Mouse (Mus musculus) gastrocnemius, postnatal 36 days (tissue): Measurements from ENCODE around the gene Marveld3. TPM values are rescaled to one million over a fixed set of nuclear protein-coding genes. Genes with fewer than 3 reads are reported as not detected.
A peak's percentile ranks its signal among the peaks of the same experiment; 100 is the strongest.

Source experiments
- DNase-seq, 2 experiments: peaks; one replicate each; pipeline ENCODE4 v3.0.0; 2022
- intact Hi-C: fragments of 180-260 bp; cut with DNase I; formaldehyde crosslinking; loops from one replicate; pipeline ENCODE4 v1.15.1; 2025
- long read RNA-seq, 2 experiments: library from polyadenylated mRNA; stranded (forward); transcript quantifications; one replicate each; pipeline ENCODE4 v2.0.0; 2021
- total RNA-seq, 2 experiments: library from RNA; stranded (reverse); gene quantifications; 2 replicates each; pipeline ENCODE4 v1.2.3; 2021

Gene Marveld3
- total RNA-seq: not detected
- long read RNA-seq, experiment 1: 0 reads
- long read RNA-seq, experiment 2: 0 reads

GRCm38 (mm10) chr8:109961693-109962367 is at the start of gene Marveld3:
Marveld3 (minus strand) TSS chr8:109962203.
- no peak for DNase-seq
- intact Hi-C loops: no loop called here

GRCm38 (mm10) chr8:110010868-110011267 is 48.9 kb upstream of the Marveld3 start:
- intact Hi-C loops: no loop called here

GRCm38 (mm10) chr8:110008995-110009446 is 47.0 kb upstream of the Marveld3 start:
- intact Hi-C loops: loop anchor here (5.0 kb wide), 1 partner anchor 63 kb away; no protein-coding TSS in a partner anchor
- DNase-seq: no peak

More at GRCm38 (mm10) chr8:110010868-110011267, 48.9 kb upstream of the Marveld3 start:
- DNase-seq: peak in 1 of 2 experiments; percentile 23

- intact Hi-C loops: loop anchor here (5.0 kb wide), 1 partner anchor 64 kb away; no protein-coding TSS in a partner anchor
- no peak for DNase-seq
Measured at GRCm38 (mm10) chr8:110008228-110008994, 46.4 kb upstream of the Marveld3 start.

- intact Hi-C loops: loop anchor here (5.0 kb wide), 1 partner anchor 66 kb away; no protein-coding TSS in a partner anchor
- no peak for DNase-seq
Measured at GRCm38 (mm10) chr8:110006312-110007023, 44.5 kb upstream of the Marveld3 start.

- DNase-seq: no peak
- intact Hi-C loops: no loop called here
Measured at GRCm38 (mm10) chr8:110004300-110004699, 42.3 kb upstream of the Marveld3 start.

- intact Hi-C loops: no loop called here
- DNase-seq: no peak
Measured at GRCm38 (mm10) chr8:110002953-110003352, 41.0 kb upstream of the Marveld3 start.

- intact Hi-C loops: no loop called here
- DNase-seq: no peak
Measured at GRCm38 (mm10) chr8:109999974-110000373, 38.0 kb upstream of the Marveld3 start.

- no peak for DNase-seq
- intact Hi-C loops: no loop called here
Measured at GRCm38 (mm10) chr8:109998066-109998465, 36.1 kb upstream of the Marveld3 start.

GRCm38 (mm10) chr8:109997381-109997780 is 35.4 kb upstream of the Marveld3 start:
- DNase-seq: no peak
- intact Hi-C loops: no loop called here

GRCm38 (mm10) chr8:109992951-109993350 is 30.9 kb upstream of the Marveld3 start:
- intact Hi-C loops: no loop called here
- DNase-seq: no peak

- no peak for DNase-seq
- intact Hi-C loops: no loop called here
Measured at GRCm38 (mm10) chr8:109992166-109992565, 30.2 kb upstream of the Marveld3 start.

- no peak for DNase-seq
- intact Hi-C loops: no loop called here
Measured at GRCm38 (mm10) chr8:109990224-109990623, 28.2 kb upstream of the Marveld3 start, which contains the start of gene Tat. Tat (plus strand) TSS chr8:109990437.

- DNase-seq: no peak
- intact Hi-C loops: no loop called here
Measured at GRCm38 (mm10) chr8:109989151-109989550, 27.1 kb upstream of the Marveld3 start.

- intact Hi-C loops: no loop called here
- DNase-seq: no peak
Measured at GRCm38 (mm10) chr8:109987776-109988175, 25.8 kb upstream of the Marveld3 start.

- intact Hi-C loops: no loop called here
Measured at GRCm38 (mm10) chr8:109986384-109986783, 24.4 kb upstream of the Marveld3 start.

GRCm38 (mm10) chr8:109983944-109984343 is 21.9 kb upstream of the Marveld3 start:
- DNase-seq: no peak
- intact Hi-C loops: no loop called here

More at GRCm38 (mm10) chr8:109986384-109986783, 24.4 kb upstream of the Marveld3 start:
- DNase-seq: no peak

- intact Hi-C loops: no loop called here
- DNase-seq: no peak
Measured at GRCm38 (mm10) chr8:109982386-109983105, 20.5 kb upstream of the Marveld3 start.

- intact Hi-C loops: no loop called here
- no peak for DNase-seq
Measured at GRCm38 (mm10) chr8:109979339-109979738, 17.3 kb upstream of the Marveld3 start.

GRCm38 (mm10) chr8:109972901-109973300 is 10.9 kb upstream of the Marveld3 start:
- intact Hi-C loops: no loop called here
- DNase-seq: no peak
